Mouse (Mus musculus) erythroblast, embryonic 14.5 days (primary cell): ENCODE measurements at regions not wholly inside any gene's neighbourhood (a gene's known extent, or its start where the extent isn't known, plus 50 kb on each side); places are given as distances from the start of the nearest gene placed in this dataset.

Source experiments
- H3K27me3 ChIP-seq: 2 replicates; pipeline ENCODE4 v1.6.1; 2012; ENCODE audit warnings: inconsistent platforms; ENCODE audit not compliant: control insufficient read depth
- H3K36me3 ChIP-seq: 2 replicates; pipeline ENCODE4 v1.6.1; 2012; ENCODE audit warnings: mild to moderate bottlenecking, inconsistent platforms; ENCODE audit not compliant: control insufficient read depth
- H3K4me1 ChIP-seq: 2 replicates; pipeline ENCODE4 v1.6.1; 2012; ENCODE audit warnings: inconsistent platforms; ENCODE audit not compliant: control insufficient read depth
- H3K4me3 ChIP-seq: replicated peaks from 2 replicates; pipeline ENCODE3; 2012; ENCODE audit warnings: moderate library complexity, mild to moderate bottlenecking, inconsistent platforms
- H3K9me3 ChIP-seq: 2 replicates; pipeline ENCODE4 v1.6.1; 2012; ENCODE audit warnings: low read length, inconsistent platforms, mixed read lengths; ENCODE audit not compliant: control insufficient read depth
- GATA1 ChIP-seq: IDR thresholded peaks from 2 replicates; pipeline ENCODE4 v1.6.1; 2012; ENCODE audit warnings: low read length, inconsistent platforms, mixed read lengths
- TAL1 ChIP-seq: IDR thresholded peaks from 3 replicates; pipeline ENCODE4 v1.6.1; 2012; ENCODE audit warnings: low read length, inconsistent platforms, mixed read lengths

- Histone ChIP-seq H3K4me3 (no peak overlapping the region), H3K27me3 (no peaks in the 10 kb centered on the region), H3K9me3 (no peaks in the 10 kb centered on the region), H3K36me3 (no peaks in the 10 kb centered on the region), H3K4me1 (no peaks in the 10 kb centered on the region)
- TF ChIP-seq TAL1 (no peak), GATA1 (no peak)
Observed at GRCm38 (mm10) chr6:51329070-51329995, 103.1 kb upstream of the Nfe2l3 start.

DNA sequence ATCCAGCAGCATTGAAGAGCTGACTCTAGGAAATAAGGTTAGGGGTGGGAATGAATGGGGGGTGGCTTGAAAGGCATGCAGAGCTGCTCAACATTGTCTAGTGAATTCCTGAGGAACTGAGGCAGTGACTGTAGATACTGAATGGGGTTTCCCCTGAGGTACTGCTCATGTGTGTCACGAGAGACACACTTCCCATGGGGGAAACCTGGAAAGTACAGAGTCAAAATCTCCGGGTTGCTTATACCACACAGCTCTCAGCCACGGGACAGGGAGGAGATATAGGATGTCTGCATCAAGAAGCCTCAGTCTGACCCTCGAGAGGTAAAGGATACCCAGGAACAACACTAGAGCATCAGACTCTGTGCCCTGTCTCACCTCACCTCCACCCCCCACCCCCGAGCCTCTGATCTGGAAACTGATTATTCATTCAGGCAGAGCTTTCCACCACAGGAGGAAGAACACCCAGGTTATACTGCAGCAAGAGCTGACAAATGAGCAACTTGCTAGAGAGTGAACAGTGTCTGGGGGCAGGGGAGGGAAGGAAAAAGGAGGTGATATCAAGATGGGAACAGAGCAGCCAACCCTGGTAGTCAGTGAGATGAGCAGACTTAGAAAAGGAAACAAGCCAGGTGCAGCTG is 102.3 kb upstream of the Nfe2l3 start:
- Histone ChIP-seq H3K36me3 (no peaks in the 10 kb centered on the region), H3K27me3 (no peaks in the 10 kb centered on the region), H3K4me3 (no peak overlapping the region), H3K4me1 (no peaks in the 10 kb centered on the region), H3K9me3 (no peaks in the 10 kb centered on the region)
- TF ChIP-seq TAL1, result no peak
- TF ChIP-seq GATA1, result no peak

DNA sequence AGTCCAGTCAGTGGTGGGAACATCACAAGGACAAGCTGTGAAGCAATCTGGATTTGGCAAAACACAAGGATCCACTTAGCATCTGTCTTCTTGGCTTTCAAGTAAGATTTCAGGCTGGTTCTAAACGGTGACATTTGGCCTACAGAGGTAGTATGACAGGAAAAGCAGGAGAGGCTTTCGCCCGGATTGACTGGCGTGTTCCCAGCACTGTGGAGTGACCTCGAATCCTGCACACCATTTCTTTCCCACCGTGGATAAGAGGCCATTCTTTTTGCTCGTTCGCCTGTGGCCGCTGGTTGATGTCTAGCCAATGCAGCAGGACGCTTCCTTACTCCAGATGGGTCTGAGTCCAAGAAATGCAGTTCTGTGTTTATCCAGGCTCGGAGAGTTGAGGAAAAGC is 99.6 kb upstream of the Nfe2l3 start:
- H3K4me3 ChIP-seq, result no peak overlapping the region
- TF ChIP-seq TAL1 (no peak), GATA1 (no peak)
- H3K9me3 ChIP-seq, result no peaks in the 10 kb centered on the region
- H3K36me3 ChIP-seq, result no peaks in the 10 kb centered on the region
- H3K4me1 ChIP-seq, result no peaks in the 10 kb centered on the region
- H3K27me3 ChIP-seq, result no peaks in the 10 kb centered on the region

DNA sequence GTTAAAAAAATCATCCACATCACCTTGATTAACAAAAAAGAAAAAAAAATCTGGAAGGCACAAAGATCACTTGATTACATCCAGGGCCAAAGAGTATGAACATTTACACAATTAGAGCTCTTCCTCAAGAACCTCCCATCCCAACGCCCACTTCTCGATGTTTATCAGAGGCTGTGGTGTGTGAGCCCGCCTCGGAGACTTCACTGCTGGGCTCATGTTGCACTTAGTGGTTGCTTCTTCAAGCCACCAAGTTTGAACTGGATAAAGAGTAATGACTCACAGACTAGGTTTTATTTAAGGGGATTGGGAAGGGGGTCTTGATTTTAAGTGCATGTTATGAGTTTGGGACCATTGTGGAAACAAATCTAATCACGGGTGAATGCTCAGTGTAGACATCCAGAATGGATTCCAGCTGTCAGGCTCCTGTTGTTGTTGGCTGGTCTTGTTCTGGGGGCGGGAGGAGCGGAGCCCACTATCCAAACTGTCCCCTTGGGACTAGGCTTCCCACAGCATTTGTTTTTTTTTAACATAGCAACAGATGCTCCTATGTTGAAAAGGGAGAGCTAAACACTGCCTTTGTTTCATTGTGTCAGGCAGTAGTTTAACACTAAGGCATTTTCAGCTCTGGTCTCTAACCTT is 98.6 kb upstream of the Nfe2l3 start:
- H3K4me3 ChIP-seq, result no peak overlapping the region
- no peaks in the 10 kb centered on the region for H3K9me3 ChIP-seq
- H3K36me3 ChIP-seq, result no peaks in the 10 kb centered on the region
- H3K27me3 ChIP-seq, result no peaks in the 10 kb centered on the region
- H3K4me1 ChIP-seq, result no peaks in the 10 kb centered on the region
- TF ChIP-seq TAL1 (no peak), GATA1 (no peak)

DNA sequence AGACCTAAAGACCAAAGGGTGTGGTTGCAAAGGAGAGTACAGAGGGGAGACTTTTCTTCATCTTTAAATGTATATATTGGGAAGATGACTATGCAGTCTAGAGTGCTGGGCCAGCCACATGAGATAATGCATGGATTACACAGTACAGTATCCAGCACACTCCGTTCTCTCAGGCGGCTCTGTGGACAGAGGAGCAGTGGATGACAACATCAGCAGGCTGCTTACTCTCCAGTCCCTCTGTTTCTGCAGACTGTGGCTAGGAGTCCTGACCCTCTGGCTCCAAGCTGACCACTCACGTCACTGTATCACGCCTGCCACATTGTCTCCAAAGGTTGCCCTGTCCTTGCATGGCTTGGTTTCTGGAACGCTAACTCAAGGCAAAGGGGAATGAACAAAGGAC is 97.2 kb upstream of the Nfe2l3 start:
- Histone ChIP-seq H3K27me3 (no peaks in the 10 kb centered on the region), H3K9me3 (no peaks in the 10 kb centered on the region), H3K4me1 (no peaks in the 10 kb centered on the region), H3K4me3 (no peak overlapping the region), H3K36me3 (no peaks in the 10 kb centered on the region)
- TF ChIP-seq TAL1 (no peak), GATA1 (no peak)

- Histone ChIP-seq H3K4me1 (no peaks in the 10 kb centered on the region), H3K36me3 (no peaks in the 10 kb centered on the region), H3K9me3 (no peaks in the 10 kb centered on the region), H3K27me3 (no peaks in the 10 kb centered on the region), H3K4me3 (no peak overlapping the region)
- TF ChIP-seq TAL1 (no peak), GATA1 (no peak)
Observed at GRCm38 (mm10) chr6:51339301-51339700, 93.2 kb upstream of the Nfe2l3 start.

DNA sequence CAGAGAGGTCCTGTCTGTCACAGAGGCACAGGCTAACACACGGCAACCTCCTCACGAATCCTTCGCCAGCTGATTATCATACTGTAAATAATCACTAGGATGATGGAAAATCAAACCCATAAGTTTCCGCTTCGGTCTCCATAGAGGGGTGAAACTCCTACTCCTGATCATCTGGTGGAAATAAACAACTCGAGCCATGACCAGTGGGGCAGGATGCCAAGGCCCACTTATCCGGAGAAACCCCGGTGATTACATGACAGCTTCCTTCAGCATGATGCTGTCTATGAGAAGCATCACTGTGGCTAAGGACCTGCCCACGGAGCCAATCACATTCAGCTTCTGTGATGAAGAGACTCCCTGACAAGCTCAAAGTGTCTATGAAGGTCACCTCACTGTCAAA is 84.7 kb upstream of the Nfe2l3 start:
- TF ChIP-seq GATA1 (no peak), TAL1 (no peak)
- H3K36me3 ChIP-seq, result no peaks in the 10 kb centered on the region
- no peaks in the 10 kb centered on the region for H3K27me3 ChIP-seq
- no peaks in the 10 kb centered on the region for H3K9me3 ChIP-seq
- no peak overlapping the region for H3K4me3 ChIP-seq
- H3K4me1 ChIP-seq, result no peaks in the 10 kb centered on the region

GRCm38 (mm10) chr6:51349771-51350170 is 82.7 kb upstream of the Nfe2l3 start:
- TF ChIP-seq GATA1 (no peak), TAL1 (no peak)
- Histone ChIP-seq H3K4me1 (no peaks in the 10 kb centered on the region), H3K4me3 (no peak overlapping the region), H3K36me3 (no peaks in the 10 kb centered on the region), H3K27me3 (no peaks in the 10 kb centered on the region), H3K9me3 (no peaks in the 10 kb centered on the region)

GRCm38 (mm10) chr6:51355041-51355440 is 77.4 kb upstream of the Nfe2l3 start:
- Histone ChIP-seq H3K9me3 (no peaks in the 10 kb centered on the region), H3K36me3 (no peaks in the 10 kb centered on the region), H3K4me3 (no peak overlapping the region), H3K27me3 (no peaks in the 10 kb centered on the region), H3K4me1 (no peaks in the 10 kb centered on the region)
- no peak for TF ChIP-seq GATA1
- no peak for TF ChIP-seq TAL1
